Mouse (Mus musculus) lung, postnatal 0 days (tissue): Measurements from ENCODE around the gene Hist1h3g.

Experiments used
- CTCF ChIP-seq: IDR thresholded peaks from 2 replicates; pipeline ENCODE4 v1.5.1; 2016; ENCODE audit warnings: antibody characterized with exemption, mild to moderate bottlenecking
- EP300 ChIP-seq: IDR thresholded peaks from 2 replicates; pipeline ENCODE4 v1.6.1; 2016; ENCODE audit warnings: antibody characterized with exemption, mild to moderate bottlenecking, control low read depth

DNA sequence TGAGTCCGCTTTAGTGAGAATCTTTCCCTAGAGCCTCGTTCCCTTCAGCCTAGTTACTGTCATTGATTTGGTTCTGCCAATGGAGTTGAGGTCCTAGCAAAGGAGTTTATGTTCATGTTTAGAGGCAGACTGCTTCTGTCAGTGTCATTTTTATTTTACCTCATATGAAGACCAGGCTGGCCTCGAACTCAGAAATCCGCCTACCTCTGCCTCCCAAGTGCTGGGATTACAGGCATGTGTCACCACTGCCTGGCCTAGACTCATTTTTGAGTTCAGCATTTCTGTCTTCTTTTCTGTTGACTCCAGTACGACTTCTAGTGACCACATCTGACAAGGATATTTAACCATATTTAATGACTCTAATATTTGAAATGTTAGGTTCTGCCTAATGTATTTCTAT lies 19.9 kb upstream of the Hist1h3g start:
- TF ChIP-seq CTCF = no peak
- no peak for TF ChIP-seq EP300
